Mouse (Mus musculus) intestine, postnatal 0 days (tissue): ENCODE measurements around the gene Zdhhc7. TPM values are rescaled to one million over a fixed set of nuclear protein-coding genes. Genes with fewer than 3 reads are reported as not detected.

Experiments used
- ATAC-seq: fragments of 200-750 bp; cut with Nextera tagmentation; 2 replicates; pipeline ENCODE4 v1.8.0; 2017; ENCODE audit warnings: mild to moderate bottlenecking, moderate TSS enrichment, moderate library complexity
- H3K27ac ChIP-seq: fragments of 300-500 bp; sonication (generic); 2 replicates; pipeline ENCODE4 v1.5.1; 2014; ENCODE audit warnings: mild to moderate bottlenecking, low read depth, low read length, moderate library complexity
- H3K27me3 ChIP-seq: fragments of 300-500 bp; sonication (generic); replicated peaks from 2 replicates; pipeline ENCODE4 v1.6.1; 2014; ENCODE audit warnings: low read length, mixed read lengths; ENCODE audit not compliant: control insufficient read depth, insufficient read depth
- H3K36me3 ChIP-seq: fragments of 300-500 bp; sonication (generic); 2 replicates; pipeline ENCODE4 v1.6.1; 2014; ENCODE audit warnings: mild to moderate bottlenecking, moderate library complexity; ENCODE audit not compliant: control insufficient read depth, insufficient read depth
- H3K4me1 ChIP-seq: fragments of 300-500 bp; sonication (generic); replicated peaks from 2 replicates; pipeline ENCODE4 v1.6.1; 2014; ENCODE audit warnings: antibody characterized with exemption, low read length, mixed read lengths; ENCODE audit not compliant: control insufficient read depth, insufficient read depth
- H3K4me2 ChIP-seq: fragments of 300-500 bp; sonication (generic); replicated peaks from 2 replicates; pipeline ENCODE4 v1.6.1; 2014; ENCODE audit warnings: low read depth, mild to moderate bottlenecking, moderate library complexity
- H3K4me3 ChIP-seq: fragments of 300-500 bp; sonication (generic); 2 replicates; pipeline ENCODE4 v1.5.1; 2014; ENCODE audit warnings: low read depth, low read length
- H3K9ac ChIP-seq: fragments of 300-500 bp; sonication (generic); 2 replicates; pipeline ENCODE4 v1.6.1; 2014; ENCODE audit warnings: mild to moderate bottlenecking, low read depth, low read length
- H3K9me3 ChIP-seq: fragments of 300-500 bp; sonication (generic); 2 replicates; pipeline ENCODE4 v1.6.1; 2016; ENCODE audit warnings: mixed run types; ENCODE audit not compliant: control insufficient read depth
- CTCF ChIP-seq: sonication (generic); IDR thresholded peaks from 2 replicates; pipeline ENCODE4 v1.5.1; 2016; ENCODE audit warnings: low read depth, mild to moderate bottlenecking, control low read depth, antibody characterized with exemption, moderate library complexity
- WGBS: fragments of 180-500 bp; shearing (Covaris S2); extraction: QIAGEN DNeasy Blood & Tissue Kit; methylation state at CpG from one replicate; pipeline ENCODE4 v1.1.7; 2014; 5-methylcytosine and 5-hydroxymethylcytosine counted together
- polyA plus RNA-seq: library from polyadenylated mRNA; unstranded; fragments of >200 nt; fragmentation: Nextera tagmentation; extraction: Ambion mirVana; gene quantifications from 2 replicates; pipeline ENCODE4 v1.2.1, GENCODE M21; 2015

Zdhhc7 gene
- polyA plus RNA-seq, 1 experiment from 2014 or later: 39.4 TPM

GRCm38 (mm10) chr8:120112535-120112934 is 11.3 kb upstream of the Zdhhc7 start:
- no peaks in the 10 kb centered on the region for H3K36me3 ChIP-seq
- no peaks in the 10 kb centered on the region for H3K9me3 ChIP-seq
- H3K4me2 ChIP-seq: no peak overlapping the region
- no peak for TF ChIP-seq CTCF
- peaks cover 6% of the 10 kb centered on the region; the same call in 1 of the 2 replicates for H3K27me3 ChIP-seq
- H3K9ac ChIP-seq: no peak overlapping the region
- no peak overlapping the region for H3K4me3 ChIP-seq
- H3K4me1 ChIP-seq: 0 out of 2 replicates have a peak, but pooled peaks cover 4% of the 10 kb centered on the region
- no peak for ATAC-seq
- WGBS: 65% methylated on average over 5 of the region's 5 CpGs
- peak overlapping the region; percentile 87 for H3K27ac ChIP-seq

GRCm38 (mm10) chr8:120111382-120111781 is 10.1 kb upstream of the Zdhhc7 start:
- H3K9ac ChIP-seq: no peak overlapping the region
- H3K4me2 ChIP-seq: no peak overlapping the region
- H3K4me1 ChIP-seq: 0 out of 2 replicates have a peak, but pooled peaks cover 4% of the 10 kb centered on the region
- H3K36me3 ChIP-seq: no peaks in the 10 kb centered on the region
- 65% methylated on average over 4 of the region's 4 CpGs for WGBS
- H3K27ac ChIP-seq: no peak overlapping the region
- H3K27me3 ChIP-seq: peaks cover 6% of the 10 kb centered on the region; the same call in 1 of the 2 replicates
- ATAC-seq: no peak
- no peak overlapping the region for H3K4me3 ChIP-seq
- H3K9me3 ChIP-seq: no peaks in the 10 kb centered on the region
- no peak for TF ChIP-seq CTCF

- no peak overlapping the region for H3K9ac ChIP-seq
- no peaks in the 10 kb centered on the region for H3K9me3 ChIP-seq
Observed at GRCm38 (mm10) chr8:120110966-120111365, 9.7 kb upstream of the Zdhhc7 start.

GRCm38 (mm10) chr8:120109149-120109548 is 7.9 kb upstream of the Zdhhc7 start:
- Histone ChIP-seq H3K9me3 (no peaks in the 10 kb centered on the region), H3K36me3 (no peaks in the 10 kb centered on the region), H3K4me1 (0 out of 2 replicates have a peak, but pooled peaks cover 4% of the 10 kb centered on the region), H3K9ac (no peak overlapping the region), H3K4me2 (no peak overlapping the region), H3K27me3 (no peaks in the 10 kb centered on the region), H3K4me3 (no peak overlapping the region), H3K27ac (no peak overlapping the region)
- TF ChIP-seq CTCF: no peak
- no peak for ATAC-seq
- WGBS: 25% methylated on average over 3 of the region's 3 CpGs

More at GRCm38 (mm10) chr8:120110966-120111365, 9.7 kb upstream of the Zdhhc7 start:
- TF ChIP-seq CTCF: no peak
- H3K27me3 ChIP-seq: peaks cover 6% of the 10 kb centered on the region; the same call in 1 of the 2 replicates
- 87% methylated on average over 4 of the region's 4 CpGs for WGBS
- H3K4me1 ChIP-seq: 0 out of 2 replicates have a peak, but pooled peaks cover 4% of the 10 kb centered on the region
- no peaks in the 10 kb centered on the region for H3K36me3 ChIP-seq
- ATAC-seq: no peak
- H3K4me3 ChIP-seq: no peak overlapping the region
- H3K27ac ChIP-seq: no peak overlapping the region
- no peak overlapping the region for H3K4me2 ChIP-seq

GRCm38 (mm10) chr8:120104721-120105272 is 3.5 kb upstream of the Zdhhc7 start:
- Histone ChIP-seq H3K4me3 (no peak overlapping the region), H3K36me3 (no peaks in the 10 kb centered on the region), H3K27ac (no peak overlapping the region), H3K9ac (no peak overlapping the region), H3K4me2 (no peak overlapping the region), H3K9me3 (no peaks in the 10 kb centered on the region), H3K4me1 (peaks cover 4% of the 10 kb centered on the region; the same call in 1 of the 2 replicates), H3K27me3 (no peaks in the 10 kb centered on the region)
- WGBS: 54% methylated on average over 9 of the region's 9 CpGs
- no peak for ATAC-seq
- no peak for TF ChIP-seq CTCF

- no peak for ATAC-seq
- no peak overlapping the region for H3K9ac ChIP-seq
- no peak overlapping the region for H3K4me2 ChIP-seq
- no peak for TF ChIP-seq CTCF
- no peaks in the 10 kb centered on the region for H3K27me3 ChIP-seq
- no peak overlapping the region for H3K4me3 ChIP-seq
- no peaks in the 10 kb centered on the region for H3K36me3 ChIP-seq
- H3K27ac ChIP-seq: no peak overlapping the region
- peaks cover 4% of the 10 kb centered on the region; the same call in 1 of the 2 replicates for H3K4me1 ChIP-seq
- H3K9me3 ChIP-seq: no peaks in the 10 kb centered on the region
- WGBS: 80% methylated on average over 9 of the region's 9 CpGs
Observed at GRCm38 (mm10) chr8:120103916-120104315, 2.6 kb upstream of the Zdhhc7 start.
